Mouse (Mus musculus) neural tube, embryonic 12.5 days (tissue): Measurements from ENCODE around the gene Nrxn2. TPM values are rescaled to one million over a fixed set of nuclear protein-coding genes. Genes with fewer than 3 reads are reported as not detected.

Experiments used
- ATAC-seq: fragments of 200-750 bp; cut with Nextera tagmentation; 2 replicates; pipeline ENCODE4 v1.8.0; 2017; ENCODE audit warnings: low read depth, mild to moderate bottlenecking, moderate TSS enrichment, moderate library complexity; ENCODE audit not compliant: low FRiP score
- H3K27ac ChIP-seq: fragments of 300-500 bp; sonication (generic); 2 replicates; pipeline ENCODE4 v1.5.1; 2016
- H3K27me3 ChIP-seq: fragments of 300-500 bp; sonication (generic); replicated peaks from 2 replicates; pipeline ENCODE4 v1.6.1; 2016; ENCODE audit warnings: mild to moderate bottlenecking
- H3K36me3 ChIP-seq: fragments of 300-500 bp; sonication (generic); 2 replicates; pipeline ENCODE4 v1.6.1; 2016; ENCODE audit warnings: mild to moderate bottlenecking
- H3K4me1 ChIP-seq: fragments of 300-500 bp; sonication (generic); 2 replicates; pipeline ENCODE4 v1.6.1; 2016
- H3K4me2 ChIP-seq: fragments of 300-500 bp; sonication (generic); replicated peaks from 2 replicates; pipeline ENCODE4 v1.6.1; 2016; ENCODE audit warnings: mild to moderate bottlenecking
- H3K4me3 ChIP-seq: fragments of 300-500 bp; sonication (generic); 2 replicates; pipeline ENCODE4 v1.5.1; 2016
- H3K9ac ChIP-seq: fragments of 300-500 bp; sonication (generic); 2 replicates; pipeline ENCODE4 v1.6.1; 2016; ENCODE audit warnings: mild to moderate bottlenecking
- H3K9me3 ChIP-seq: fragments of 300-500 bp; sonication (generic); 2 replicates; pipeline ENCODE4 v1.6.1; 2016; ENCODE audit warnings: mild to moderate bottlenecking
- WGBS: fragments of 180-500 bp; shearing (Covaris S2); methylation state at CpG from one replicate; pipeline ENCODE4 v1.1.7; 2016; 5-methylcytosine and 5-hydroxymethylcytosine counted together
- polyA plus RNA-seq: library from polyadenylated mRNA; unstranded; fragments of >200 nt; fragmentation: Nextera tagmentation; extraction: Ambion mirVana; gene quantifications from 2 replicates; pipeline ENCODE4 v1.2.1, GENCODE M21; 2016

Gene Nrxn2
- polyA plus RNA-seq, 1 experiment from 2014 or later, result 31.2 TPM

DNA sequence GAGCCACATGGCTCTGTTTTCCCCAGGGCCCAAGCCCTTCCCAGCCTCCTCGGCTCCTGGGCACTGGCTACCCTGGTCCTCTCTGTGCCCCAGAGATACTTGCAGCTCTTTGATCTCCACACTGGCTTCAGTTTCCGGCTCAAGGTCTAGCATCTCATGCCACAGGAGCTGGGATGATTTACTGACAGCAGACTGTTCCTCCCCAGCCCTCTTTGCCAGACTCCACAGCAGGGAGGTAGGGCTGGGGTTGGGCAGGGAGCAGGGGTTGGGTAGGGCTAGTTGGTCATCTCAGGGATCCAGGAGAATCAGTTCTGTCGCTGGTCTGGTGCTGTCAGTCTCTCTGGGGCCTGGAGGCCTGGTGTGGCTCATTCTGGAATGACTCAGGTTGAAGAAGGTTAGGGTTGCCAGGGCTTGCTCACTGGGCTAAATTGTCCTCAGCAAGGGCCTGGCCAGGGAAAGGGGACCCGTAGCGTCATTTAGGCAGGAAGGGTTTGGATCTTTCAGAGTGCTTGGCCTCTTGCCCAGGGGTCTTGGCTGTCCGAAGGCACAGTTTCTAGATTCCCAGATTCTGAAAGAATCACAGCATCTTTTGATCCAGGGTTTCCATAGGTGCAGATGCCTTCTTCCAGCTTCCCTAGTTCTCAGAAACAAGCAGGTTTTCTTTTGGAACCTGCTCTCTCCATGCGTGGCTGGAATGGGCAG lies 28.4 kb downstream of the Nrxn2 start:
- ATAC-seq, result 0 out of 2 replicates have a peak, but pooled peaks have one; percentile 18
- 59% methylated on average over 7 of the region's 7 CpGs for WGBS
- Histone ChIP-seq H3K27ac (peak overlapping the region; percentile 65; the same call in 1 of the 2 replicates), H3K4me1 (peaks cover 55% of the 10 kb centered on the region), H3K9me3 (no peaks in the 10 kb centered on the region), H3K4me2 (peak overlapping the region; percentile 50), H3K9ac (no peak overlapping the region), H3K4me3 (no peak overlapping the region), H3K36me3 (0 out of 2 replicates have a peak, but pooled peaks cover 2% of the 10 kb centered on the region), H3K27me3 (no peaks in the 10 kb centered on the region; the same call in 1 of the 2 replicates)

- 46% methylated on average over 5 of the region's 5 CpGs for whole genome bisulfite sequencing
- H3K4me2 ChIP-seq, result 0 out of 2 replicates have a peak overlapping the region, but pooled peaks have one; percentile 19
- H3K27me3 ChIP-seq, result no peaks in the 10 kb centered on the region; the same call in 1 of the 2 replicates
- H3K9me3 ChIP-seq, result no peaks in the 10 kb centered on the region
- H3K27ac ChIP-seq, result no peak overlapping the region
- no peak for ATAC-seq
- H3K36me3 ChIP-seq, result 0 out of 2 replicates have a peak, but pooled peaks cover 2% of the 10 kb centered on the region
- H3K9ac ChIP-seq, result no peak overlapping the region
- peaks cover 65% of the 10 kb centered on the region for H3K4me1 ChIP-seq
- no peak overlapping the region for H3K4me3 ChIP-seq
Observed at GRCm38 (mm10) chr19:6448752-6449151, 30.2 kb downstream of the Nrxn2 start.

DNA sequence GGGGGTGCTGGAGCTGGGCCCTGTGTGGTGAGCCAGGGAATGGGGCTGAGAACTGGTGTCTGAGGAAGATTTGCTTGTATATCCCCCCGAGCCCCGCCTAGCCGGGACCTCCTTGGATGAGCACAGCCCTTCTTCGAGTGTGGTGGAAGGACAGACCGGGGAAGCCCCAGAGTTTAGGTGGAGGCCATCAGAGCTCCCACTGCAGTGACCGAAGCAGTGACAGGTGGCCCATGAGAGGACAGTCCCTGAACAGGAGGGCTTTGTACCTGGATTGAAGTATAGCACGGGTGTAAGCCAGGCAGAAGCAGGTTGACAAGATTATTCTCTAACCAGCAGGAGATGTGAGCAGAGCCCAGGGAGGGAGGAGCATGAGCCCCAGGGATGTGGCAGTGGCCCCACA lies 31.3 kb downstream of the Nrxn2 start:
- WGBS, result 78% methylated on average over 7 of the region's 7 CpGs
- H3K36me3 ChIP-seq, result 0 out of 2 replicates have a peak, but pooled peaks cover 2% of the 10 kb centered on the region
- H3K27me3 ChIP-seq, result peaks cover 2% of the 10 kb centered on the region; the same call in 1 of the 2 replicates
- H3K9ac ChIP-seq, result no peak overlapping the region
- no peak overlapping the region for H3K4me2 ChIP-seq
- ATAC-seq, result no peak
- no peak overlapping the region for H3K4me3 ChIP-seq
- H3K9me3 ChIP-seq, result no peaks in the 10 kb centered on the region
- H3K4me1 ChIP-seq, result peaks cover 59% of the 10 kb centered on the region
- H3K27ac ChIP-seq, result no peak overlapping the region

DNA sequence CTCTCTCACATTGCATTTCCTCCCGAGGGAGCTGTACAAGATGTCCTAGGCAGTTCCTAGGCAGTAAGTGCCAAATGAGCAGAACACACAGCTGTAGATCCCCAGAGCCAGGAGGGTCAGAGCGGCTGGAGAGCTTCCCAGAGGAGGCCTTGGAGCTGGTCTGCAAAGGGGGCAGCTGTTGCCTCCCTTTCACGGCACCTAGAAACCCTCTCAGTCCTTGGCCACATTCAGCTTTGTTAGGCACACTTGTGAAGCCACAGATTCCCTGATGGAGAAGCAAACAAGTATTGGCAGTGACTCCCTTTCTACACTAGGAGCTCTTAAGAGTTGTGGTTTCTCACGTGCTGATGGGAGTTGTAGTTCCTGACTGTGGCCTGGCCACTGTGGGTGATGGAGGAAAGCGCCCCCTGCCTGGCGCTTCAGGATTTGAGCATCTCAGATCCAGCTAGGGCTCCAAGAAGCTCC lies 33.5 kb downstream of the Nrxn2 start:
- Histone ChIP-seq H3K27ac (0 out of 2 replicates have a peak overlapping the region, but pooled peaks have one; percentile 2), H3K27me3 (peaks cover 2% of the 10 kb centered on the region; the same call in 1 of the 2 replicates), H3K4me1 (peaks cover 37% of the 10 kb centered on the region), H3K4me3 (no peak overlapping the region), H3K4me2 (no peak overlapping the region), H3K36me3 (peaks cover 2% of the 10 kb centered on the region; the same call in 1 of the 2 replicates), H3K9ac (no peak overlapping the region), H3K9me3 (no peaks in the 10 kb centered on the region)
- ATAC-seq, result peak; percentile 52; the same call in 1 of the 2 replicates
- 21% methylated on average over 6 of the region's 6 CpGs for WGBS

DNA sequence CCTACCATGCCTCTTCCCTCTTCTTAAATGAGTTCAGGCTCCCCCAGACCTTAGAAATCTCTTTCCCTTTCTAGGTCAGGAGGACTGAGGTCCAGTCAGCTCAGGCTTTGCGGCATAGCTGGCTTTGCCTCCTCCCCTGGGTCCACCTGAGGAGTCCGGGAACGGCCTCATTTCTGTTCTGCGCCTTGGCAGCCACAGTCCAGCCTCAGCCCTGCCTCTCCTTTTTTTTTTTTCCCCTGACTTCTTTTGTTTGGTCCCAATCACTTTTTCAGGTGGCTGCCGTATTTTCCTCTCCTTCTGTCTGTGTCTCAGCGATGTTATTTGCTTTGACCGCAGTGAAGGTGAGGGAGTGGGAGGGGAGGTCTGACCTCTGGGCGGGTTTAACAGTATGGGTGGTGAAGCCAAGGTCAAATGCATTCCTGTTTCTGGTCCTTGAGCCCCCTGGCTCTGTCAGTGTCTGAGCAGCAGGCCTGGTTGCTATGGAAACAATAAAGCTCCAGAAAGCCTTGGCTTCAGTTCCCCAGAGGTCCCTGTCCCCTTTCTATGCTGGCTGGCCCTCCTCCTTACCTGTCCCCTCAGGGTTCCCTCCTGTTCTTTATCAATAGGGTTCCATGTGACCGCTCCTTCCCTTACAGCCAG lies 34.3 kb downstream of the Nrxn2 start:
- H3K9me3 ChIP-seq, result no peaks in the 10 kb centered on the region
- H3K4me1 ChIP-seq, result peaks cover 33% of the 10 kb centered on the region
- no peak overlapping the region for H3K9ac ChIP-seq
- H3K27me3 ChIP-seq, result peaks cover 2% of the 10 kb centered on the region; the same call in 1 of the 2 replicates
- H3K4me3 ChIP-seq, result no peak overlapping the region
- H3K4me2 ChIP-seq, result peak overlapping the region; percentile 22; the same call in 1 of the 2 replicates
- peaks cover 2% of the 10 kb centered on the region; the same call in 1 of the 2 replicates for H3K36me3 ChIP-seq
- WGBS, result 48% methylated on average over 9 of the region's 9 CpGs
- ATAC-seq, result 0 out of 2 replicates have a peak, but pooled peaks have one; percentile 43
- H3K27ac ChIP-seq, result peak overlapping the region; percentile 43; the same call in 1 of the 2 replicates

- Histone ChIP-seq H3K4me2 (peak overlapping the region; percentile 22; the same call in 1 of the 2 replicates), H3K27ac (peak overlapping the region; percentile 43; the same call in 1 of the 2 replicates), H3K9ac (no peak overlapping the region), H3K9me3 (no peaks in the 10 kb centered on the region), H3K4me3 (no peak overlapping the region), H3K4me1 (peaks cover 29% of the 10 kb centered on the region), H3K27me3 (peaks cover 2% of the 10 kb centered on the region; the same call in 1 of the 2 replicates), H3K36me3 (peaks cover 2% of the 10 kb centered on the region)
- 84% methylated on average over 8 of the region's 8 CpGs for WGBS
- ATAC-seq, result no peak
Observed at GRCm38 (mm10) chr19:6453349-6453748, 34.8 kb downstream of the Nrxn2 start.

DNA sequence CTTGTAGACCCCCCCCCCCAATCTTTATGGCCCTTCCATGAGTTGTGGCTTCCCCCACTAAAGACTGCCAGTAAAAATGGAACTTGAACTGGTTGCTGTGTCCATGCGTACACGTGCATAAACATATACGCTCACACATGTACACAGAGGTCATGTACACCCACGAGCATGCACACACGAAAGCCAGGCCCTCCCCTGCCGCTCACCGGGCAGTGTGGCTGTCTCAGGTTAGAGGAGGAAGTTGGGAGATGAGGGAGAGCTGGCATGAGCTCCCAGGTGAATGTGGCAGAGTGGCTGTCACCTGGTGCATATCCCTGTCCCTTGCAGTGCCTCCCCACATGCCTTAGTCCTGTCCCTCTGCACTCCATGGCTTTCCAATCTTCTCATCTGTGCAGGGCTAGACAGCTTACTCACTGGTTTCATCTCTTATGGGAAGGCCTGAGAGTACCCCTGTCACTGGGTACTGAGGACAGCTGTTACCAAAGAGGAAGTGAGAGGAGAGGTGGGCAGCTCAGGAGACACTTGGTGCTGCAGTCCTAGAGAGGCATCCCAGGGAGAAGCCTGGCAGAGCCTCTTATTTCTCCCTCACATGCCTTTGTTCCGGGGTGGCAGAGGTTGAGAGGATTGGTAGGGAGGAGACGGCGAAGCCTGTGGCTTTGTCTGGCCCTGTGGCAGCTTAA lies 35.6 kb downstream of the Nrxn2 start:
- Histone ChIP-seq H3K9me3 (no peaks in the 10 kb centered on the region), H3K9ac (0 out of 2 replicates have a peak overlapping the region, but pooled peaks have one; percentile 5), H3K27me3 (peaks cover 2% of the 10 kb centered on the region; the same call in 1 of the 2 replicates), H3K4me1 (peaks cover 23% of the 10 kb centered on the region), H3K27ac (no peak overlapping the region), H3K36me3 (peaks cover 4% of the 10 kb centered on the region), H3K4me3 (no peak overlapping the region), H3K4me2 (no peak overlapping the region)
- no peak for ATAC-seq
- WGBS, result 74% methylated on average over 10 of the region's 10 CpGs

GRCm38 (mm10) chr19:6459504-6459903 lies 41.0 kb downstream of the Nrxn2 start:
- H3K4me2 ChIP-seq, result no peak overlapping the region
- no peaks in the 10 kb centered on the region for H3K9me3 ChIP-seq
- WGBS, result 85% methylated on average over 6 of the region's 6 CpGs
- H3K9ac ChIP-seq, result no peak overlapping the region
- H3K27ac ChIP-seq, result no peak overlapping the region
- no peak overlapping the region for H3K4me3 ChIP-seq
- no peak for ATAC-seq
- H3K27me3 ChIP-seq, result no peaks in the 10 kb centered on the region
- H3K36me3 ChIP-seq, result peaks cover 2% of the 10 kb centered on the region
- H3K4me1 ChIP-seq, result peaks cover 6% of the 10 kb centered on the region

DNA sequence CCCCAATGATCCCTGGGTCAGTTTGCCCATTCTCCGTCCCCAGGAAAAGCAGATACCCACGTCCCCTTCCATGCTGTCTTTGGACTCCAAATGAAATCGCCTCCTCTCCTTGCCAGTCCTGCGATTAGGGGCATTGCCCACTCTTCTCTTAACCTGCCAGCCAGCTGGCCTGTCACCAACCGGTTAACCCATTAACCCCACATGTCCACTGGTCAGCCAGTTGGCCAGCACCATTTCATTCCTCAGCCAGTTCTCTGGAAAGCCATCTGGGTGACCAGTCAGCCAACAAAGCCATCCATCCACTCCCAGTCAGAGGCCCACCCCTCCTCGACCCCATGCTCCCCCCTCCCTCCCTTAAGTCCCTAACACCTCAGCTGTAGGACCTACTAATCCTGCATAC lies 44.3 kb downstream of the Nrxn2 start:
- no peak for ATAC-seq

DNA sequence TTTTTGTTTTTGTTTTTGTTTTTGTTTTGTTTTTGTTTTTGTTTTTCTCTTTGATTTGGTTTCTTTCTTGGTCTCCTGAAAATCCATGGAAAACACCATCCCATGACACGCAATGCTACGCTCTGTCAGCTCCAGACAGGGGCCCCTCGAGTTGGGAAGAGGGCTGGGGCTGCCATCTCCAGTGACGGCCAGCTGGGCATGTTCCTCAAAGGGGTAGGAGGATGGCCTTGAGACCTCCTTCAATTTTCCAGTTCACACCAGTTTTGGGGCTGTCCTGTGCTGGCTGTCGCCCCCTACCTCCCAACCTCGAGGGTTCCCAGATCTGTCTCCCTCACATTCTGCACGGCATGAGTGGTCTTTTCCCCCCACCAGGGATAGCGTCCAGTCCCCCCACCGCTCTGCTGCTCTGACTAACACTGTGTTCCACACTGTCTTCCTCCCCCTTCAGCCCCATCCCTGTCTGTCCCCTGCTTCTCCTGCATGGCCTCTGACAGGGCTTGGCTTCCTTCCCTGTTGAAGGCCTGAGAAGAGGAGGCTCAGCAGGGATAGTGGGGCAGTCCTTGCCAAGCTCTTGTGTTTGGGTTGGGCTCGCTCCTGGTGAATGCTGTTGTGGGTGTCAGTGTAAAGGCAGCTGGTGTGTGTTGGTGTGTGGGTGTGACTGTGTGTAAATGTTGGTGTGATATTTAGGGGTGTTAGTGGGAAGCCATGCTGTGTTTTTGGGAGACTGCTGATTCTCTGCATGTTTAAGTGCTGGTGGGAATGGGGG lies 46.0 kb downstream of the Nrxn2 start:
- H3K36me3 ChIP-seq, result no peaks in the 10 kb centered on the region
- no peaks in the 10 kb centered on the region for H3K27me3 ChIP-seq
- no peaks in the 10 kb centered on the region for H3K9me3 ChIP-seq
- H3K27ac ChIP-seq, result no peak overlapping the region
- no peak overlapping the region for H3K4me2 ChIP-seq
- no peak overlapping the region for H3K4me3 ChIP-seq
- peak; percentile 48; the same call in 1 of the 2 replicates for ATAC-seq
- WGBS, result 47% methylated on average over 10 of the region's 10 CpGs
- 0 out of 2 replicates have a peak overlapping the region, but pooled peaks have one; percentile 19 for H3K9ac ChIP-seq
- peaks cover 18% of the 10 kb centered on the region for H3K4me1 ChIP-seq

More for the DNA sequence above, 44.3 kb downstream of the Nrxn2 start:
- 58% methylated on average over 6 of the region's 6 CpGs for WGBS
- Histone ChIP-seq H3K4me1 (peaks cover 18% of the 10 kb centered on the region), H3K4me3 (no peak overlapping the region), H3K36me3 (peaks cover 2% of the 10 kb centered on the region; the same call in 1 of the 2 replicates), H3K9ac (no peak overlapping the region), H3K27me3 (no peaks in the 10 kb centered on the region), H3K27ac (no peak overlapping the region), H3K4me2 (no peak overlapping the region), H3K9me3 (no peaks in the 10 kb centered on the region)

GRCm38 (mm10) chr19:6465090-6465489 lies 46.6 kb downstream of the Nrxn2 start:
- Histone ChIP-seq H3K4me1 (peaks cover 18% of the 10 kb centered on the region), H3K9me3 (no peaks in the 10 kb centered on the region), H3K27ac (no peak overlapping the region), H3K4me2 (no peak overlapping the region), H3K27me3 (no peaks in the 10 kb centered on the region; the same call in 1 of the 2 replicates), H3K4me3 (no peak overlapping the region), H3K9ac (no peak overlapping the region), H3K36me3 (no peaks in the 10 kb centered on the region)
- 27% methylated on average over 5 of the region's 5 CpGs for WGBS
- peak; percentile 67 for ATAC-seq
